Mouse (Mus musculus): ENCODE results near the gene Hirip3.

Hirip3 gene

DNA sequence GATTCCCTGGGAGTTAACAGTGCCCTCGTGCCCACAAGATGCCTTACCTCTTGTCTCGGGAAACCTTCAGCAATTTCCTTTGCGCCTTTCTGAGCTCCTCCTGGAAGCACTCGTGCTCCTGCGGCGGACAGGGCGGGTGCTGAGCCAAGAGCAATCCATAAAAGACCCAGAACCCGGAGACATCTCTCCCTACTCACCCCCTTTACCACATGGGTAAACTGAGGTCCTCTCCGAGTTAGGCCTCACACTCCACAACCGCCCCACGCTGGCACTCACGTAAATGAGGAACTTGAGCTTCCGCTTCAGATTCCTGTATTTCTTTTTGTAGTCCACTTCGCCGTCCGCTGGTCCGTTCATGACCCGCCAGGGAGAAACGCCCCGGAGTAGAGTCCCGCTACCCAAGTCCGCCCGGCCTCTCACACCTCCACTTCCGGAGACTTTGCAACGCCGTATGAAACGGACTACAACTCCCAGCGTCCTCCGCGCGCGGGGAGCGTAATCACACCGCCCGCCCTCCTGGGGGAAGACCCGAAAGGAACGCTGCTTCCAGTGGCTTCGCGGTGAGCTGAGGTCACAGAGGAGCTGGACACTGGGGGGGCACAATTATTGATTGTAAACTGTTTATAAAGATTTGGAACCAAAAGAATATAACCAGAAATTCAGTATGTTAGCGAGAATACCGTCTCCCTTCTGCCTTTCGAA, at the start of gene Hirip3:
TSS of gene Hirip3 (plus strand) at position 544 of the 702 bp plus-strand sequence.
- peak; percentile 99 for DNase-seq

DNA sequence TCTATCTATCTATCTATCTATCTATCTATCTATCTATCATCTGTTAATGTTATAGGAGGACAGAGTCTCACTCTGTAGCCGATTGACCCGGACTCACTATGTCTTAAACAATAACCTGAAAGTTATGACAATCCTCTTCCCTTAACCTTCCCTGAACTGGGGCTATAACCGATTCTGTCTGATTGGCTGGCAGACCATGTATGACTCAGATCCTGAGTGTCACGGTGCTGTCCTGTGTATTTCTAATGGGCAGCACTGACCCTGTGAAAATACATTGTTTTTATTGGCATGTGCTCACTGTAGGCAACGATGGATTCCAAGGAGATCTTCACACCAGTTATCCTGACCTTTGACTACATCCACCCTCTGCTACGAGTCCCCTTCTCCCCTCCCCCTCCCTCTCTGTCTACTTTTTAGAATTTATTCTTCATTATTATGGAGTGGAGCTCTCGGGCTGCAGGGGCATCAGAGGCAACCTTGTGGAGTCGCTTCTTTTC, 46.0 kb upstream of the Hirip3 start:
- peak; percentile 82 for DNase-seq

GRCm38 (mm10) chr7:126816494-126816893, 45.3 kb upstream of the Hirip3 start:
- DNase-seq = peak; percentile 98

- DNase-seq = no peak
Measured at GRCm38 (mm10) chr7:126817595-126817994, 44.2 kb upstream of the Hirip3 start.

DNA sequence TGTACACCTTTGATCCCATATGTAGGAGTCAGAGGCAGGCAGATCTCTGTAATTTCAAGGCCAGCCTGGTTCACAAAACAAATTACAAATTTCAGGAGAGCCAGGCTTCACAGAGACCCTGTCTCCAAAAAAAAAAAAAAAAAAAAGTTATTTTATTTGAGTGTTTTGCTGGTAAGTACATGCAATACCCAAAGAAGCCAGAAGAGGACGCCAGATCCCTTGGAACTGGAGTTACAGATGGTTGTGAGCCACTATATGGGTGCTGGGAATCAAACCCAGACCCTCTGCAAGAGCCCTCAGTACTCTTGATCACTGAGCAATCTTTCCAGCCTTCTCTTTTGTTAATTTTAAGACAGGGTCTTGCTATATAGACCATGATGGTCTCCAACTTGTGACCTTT, 43.0 kb upstream of the Hirip3 start:
- DNase-seq = no peak

DNA sequence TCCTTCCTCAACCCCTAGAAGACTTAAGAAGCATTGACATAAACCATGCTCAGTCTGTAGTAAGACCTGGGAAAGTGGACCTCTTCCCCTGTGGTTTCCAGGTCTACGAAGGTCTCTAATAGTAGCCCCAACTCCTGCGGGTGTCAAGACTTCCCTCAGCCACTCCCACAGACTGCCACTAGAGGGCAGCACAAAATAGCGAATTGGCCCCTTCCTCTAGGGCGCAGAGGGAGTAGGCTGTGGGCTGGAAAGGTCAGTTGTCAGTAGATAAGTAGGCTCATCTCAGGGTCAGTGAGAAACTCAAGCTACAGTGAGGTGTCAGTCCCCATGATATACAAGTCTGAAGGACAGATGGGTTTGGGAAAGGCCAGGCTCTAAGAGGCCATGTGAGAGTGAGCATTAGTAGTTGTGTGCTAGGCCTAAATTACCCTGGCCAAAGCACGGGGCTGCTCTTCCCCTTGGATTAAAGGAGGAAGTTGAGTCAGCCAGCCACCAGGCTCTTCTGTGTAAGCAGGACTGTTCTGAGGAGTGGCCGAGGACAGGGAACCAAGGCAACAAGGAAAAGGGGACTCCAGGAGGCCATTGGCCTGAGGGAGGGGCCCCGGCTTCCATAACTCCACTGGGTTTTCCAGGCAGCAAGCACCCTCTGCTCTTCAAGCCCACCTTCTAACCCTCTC, 39.8 kb upstream of the Hirip3 start:
- DNase-seq = peak; percentile 97

DNA sequence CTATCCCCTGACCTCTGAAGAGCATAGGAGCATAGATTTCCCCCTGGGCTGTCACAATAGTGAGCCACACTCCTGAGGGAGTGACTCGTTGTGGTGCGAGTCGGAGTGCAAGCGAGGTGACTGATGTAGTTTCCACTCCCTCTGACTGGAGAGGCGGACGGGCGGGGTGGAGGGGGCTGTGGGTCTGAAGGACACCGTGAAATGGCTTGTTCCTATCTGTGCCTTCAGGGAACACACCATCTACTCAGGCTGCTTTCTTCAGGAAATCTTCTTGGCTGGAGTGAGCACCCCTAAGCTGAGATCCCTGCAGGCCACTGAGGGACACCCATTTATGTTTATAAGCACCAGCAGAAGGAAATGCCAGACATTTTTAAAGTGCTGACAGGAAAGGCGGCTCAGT, 39.0 kb upstream of the Hirip3 start:
- peak; percentile 97 for DNase-seq

- DNase-seq = no peak
Measured at GRCm38 (mm10) chr7:126823202-126823711, 38.5 kb upstream of the Hirip3 start.

- DNase-seq = no peak
Measured at GRCm38 (mm10) chr7:126823940-126824339, 37.8 kb upstream of the Hirip3 start.

DNA sequence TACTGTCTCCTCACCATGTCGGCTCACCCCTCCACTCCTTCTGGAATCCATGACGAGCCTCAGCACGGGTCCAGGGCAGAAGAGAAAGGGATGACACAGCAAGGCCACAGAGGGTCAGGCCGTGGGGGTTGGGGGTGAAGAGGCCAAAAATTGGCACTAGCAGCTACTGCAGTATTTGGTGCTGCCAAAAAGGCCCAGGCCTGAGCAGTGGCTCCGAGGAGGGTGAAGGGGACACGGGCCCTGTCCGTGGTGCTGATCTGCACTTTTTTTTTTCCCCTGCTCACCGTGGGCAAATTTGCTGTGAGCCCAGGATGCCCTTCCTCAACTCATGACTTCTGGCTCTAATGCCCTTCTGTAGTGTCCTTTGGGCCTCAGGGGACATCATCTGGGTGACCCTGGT, 36.4 kb upstream of the Hirip3 start:
- no peak for DNase-seq

DNA sequence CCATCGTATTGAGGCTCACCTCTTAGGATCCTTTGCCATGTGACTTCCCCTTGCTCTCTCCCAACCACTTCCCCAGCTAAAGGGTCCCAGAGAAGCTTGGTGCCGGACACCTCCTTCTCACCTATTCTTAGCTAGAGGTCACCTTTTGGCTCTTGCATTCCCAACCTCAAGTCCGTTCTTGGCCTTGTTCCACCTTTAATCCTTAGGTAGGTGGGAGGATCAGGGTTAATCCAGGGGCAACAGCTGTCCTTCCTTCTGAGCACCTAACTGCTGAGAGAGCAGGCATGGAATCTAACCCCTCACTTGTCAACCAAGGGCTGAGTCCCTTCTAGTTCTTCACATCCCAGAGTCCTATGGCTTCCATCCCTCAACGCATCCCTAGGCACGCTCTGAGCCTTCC, 35.8 kb upstream of the Hirip3 start:
- no peak for DNase-seq

DNA sequence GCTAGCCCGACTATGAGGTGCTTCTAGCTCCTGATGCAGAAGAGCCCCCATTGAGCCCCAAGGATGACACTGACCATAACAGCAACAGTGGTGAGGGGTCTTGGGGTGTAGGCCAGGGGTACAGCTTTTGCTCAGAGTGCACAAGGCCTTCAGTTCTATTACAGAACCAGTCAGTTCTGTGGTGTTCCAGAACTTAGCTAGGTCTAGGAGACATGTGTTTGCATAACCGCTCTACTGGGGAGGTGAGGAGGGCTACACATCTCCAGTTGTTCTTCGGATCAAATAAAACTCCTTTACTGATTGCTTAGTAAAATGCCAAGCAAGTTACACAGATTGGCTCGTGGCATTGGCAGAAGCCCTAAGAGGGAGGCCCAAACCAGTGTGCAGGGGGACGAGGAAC, 30.2 kb upstream of the Hirip3 start, which contains the start of gene 4930451I11Rik:
TSS of gene 4930451I11Rik (minus strand) at position 101 of the 400 bp plus-strand sequence.
- no peak for DNase-seq

GRCm38 (mm10) chr7:126832036-126832598, 29.7 kb upstream of the Hirip3 start:
- DNase-seq = peak; percentile 96

DNA sequence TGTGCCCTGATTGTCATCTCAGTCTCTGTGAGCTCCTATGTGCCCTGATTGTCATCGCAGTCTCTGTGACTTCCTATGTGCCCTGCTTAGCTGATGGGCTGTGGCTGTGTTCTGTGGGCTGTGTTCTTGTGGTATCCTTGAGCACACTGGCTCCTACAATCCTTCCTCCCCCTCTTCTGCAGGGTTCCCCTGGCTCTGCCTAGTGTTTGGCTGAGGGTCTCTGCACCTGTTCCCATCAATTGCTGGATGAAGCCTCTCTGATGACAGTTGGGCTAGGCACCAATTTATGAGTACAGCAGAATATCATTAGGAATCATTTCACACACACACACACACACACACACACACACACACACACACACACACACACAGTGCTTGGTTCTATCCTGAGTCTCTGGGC, 28.5 kb upstream of the Hirip3 start:
- DNase-seq = no peak

GRCm38 (mm10) chr7:126843276-126843675, 18.5 kb upstream of the Hirip3 start:
- no peak for DNase-seq

DNA sequence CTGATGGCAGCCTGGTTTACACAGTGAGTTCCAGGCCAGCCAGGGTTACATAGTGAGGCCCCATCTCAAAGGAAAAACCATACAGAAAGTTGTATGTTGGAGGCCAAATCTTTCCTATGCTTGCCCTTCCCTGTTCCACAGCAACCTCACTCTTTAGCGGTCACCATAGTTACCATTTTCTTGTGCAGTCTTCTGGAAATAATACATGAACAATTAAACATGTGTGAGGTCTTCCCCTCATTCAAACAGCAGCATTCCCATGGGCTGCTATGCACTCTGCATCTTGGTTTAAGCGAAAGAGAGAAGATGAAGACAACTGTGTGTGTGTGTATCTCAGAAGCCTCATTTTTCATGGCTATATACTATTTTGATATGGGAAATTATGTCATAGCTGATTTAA, 16.3 kb upstream of the Hirip3 start:
- no peak for DNase-seq

DNA sequence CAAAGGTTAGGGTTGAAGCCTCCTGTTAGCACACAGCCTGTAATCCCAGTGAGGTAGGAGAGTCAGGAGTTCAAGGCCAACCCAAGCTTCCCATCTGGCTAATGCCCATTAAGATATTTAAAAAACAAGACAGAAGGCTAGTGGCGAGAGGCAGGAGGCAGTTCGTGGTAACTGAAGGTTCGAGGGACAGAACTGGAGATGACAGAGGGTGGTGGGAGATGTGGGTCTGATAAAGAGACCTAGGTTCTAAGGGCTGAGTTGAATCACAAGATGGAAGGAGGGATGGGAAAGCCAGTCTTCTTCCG, 14.7 kb upstream of the Hirip3 start, which contains the start of gene Doc2a:
TSS of gene Doc2a (plus strand) at position 301 of the 305 bp plus-strand sequence.
- DNase-seq = no peak

- no peak for DNase-seq
Measured at GRCm38 (mm10) chr7:126847421-126848398, 14.1 kb upstream of the Hirip3 start.

DNA sequence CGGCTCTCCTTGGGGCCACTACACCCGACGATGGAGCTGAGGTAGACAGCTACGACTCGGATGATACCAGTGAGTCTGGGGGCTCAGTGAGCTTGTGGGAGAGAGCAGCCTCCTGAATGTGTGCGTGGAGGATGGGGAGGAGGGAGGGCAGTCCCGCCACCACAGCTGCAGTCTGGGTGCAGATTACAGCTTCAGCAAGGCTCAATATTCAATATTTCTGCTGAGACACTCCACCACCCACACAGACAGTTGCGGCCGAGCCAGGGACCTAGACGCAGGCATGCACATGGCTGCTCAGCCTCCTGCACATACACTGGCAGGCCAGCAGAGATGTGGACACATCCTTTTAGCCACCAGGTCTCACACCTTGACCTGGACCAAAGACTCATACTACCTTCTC, 13.0 kb upstream of the Hirip3 start:
- DNase-seq = no peak

DNA sequence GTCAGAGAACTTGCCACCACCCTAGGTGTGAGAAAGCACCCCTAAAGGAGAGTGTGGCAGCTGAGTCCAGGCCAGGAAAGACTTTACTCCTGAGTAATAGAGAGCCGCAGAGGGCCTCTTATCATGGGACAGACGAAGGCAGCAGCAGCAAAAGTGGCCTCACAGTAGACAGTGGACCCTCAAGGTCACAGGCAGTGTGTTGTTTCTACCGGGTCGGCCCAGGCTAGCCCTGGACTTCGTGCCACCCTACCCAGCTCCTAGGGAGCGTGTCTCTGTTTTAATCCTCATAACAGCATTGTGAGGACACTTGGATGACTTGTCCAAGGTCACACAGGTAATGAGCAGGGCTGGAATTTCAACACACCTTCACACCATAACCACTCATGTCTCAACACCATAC, 11.6 kb upstream of the Hirip3 start:
- no peak for DNase-seq

DNA sequence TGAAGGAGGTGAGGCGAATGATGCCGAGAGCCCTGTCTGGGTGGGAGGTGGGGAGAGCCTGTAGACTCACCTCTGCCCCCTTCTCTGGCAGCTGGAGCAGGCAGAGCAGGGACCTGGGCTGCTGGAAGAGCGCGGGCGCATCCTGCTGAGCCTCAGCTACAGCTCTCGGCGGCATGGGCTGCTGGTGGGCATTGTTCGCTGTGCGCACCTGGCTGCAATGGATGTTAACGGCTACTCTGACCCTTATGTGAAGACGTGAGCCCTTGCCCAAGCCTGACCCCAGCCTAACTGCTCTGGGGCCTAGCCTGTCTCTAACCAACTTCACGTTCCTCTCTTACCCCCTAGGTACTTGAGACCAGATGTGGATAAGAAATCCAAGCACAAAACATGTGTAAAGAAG, 10.6 kb upstream of the Hirip3 start:
- DNase-seq = no peak

GRCm38 (mm10) chr7:126853454-126853853, 8.3 kb upstream of the Hirip3 start:
- no peak for DNase-seq

- no peak for DNase-seq
Measured at GRCm38 (mm10) chr7:126855641-126856040, 6.1 kb upstream of the Hirip3 start.

All from heart, adult 11 months (tissue).